Mouse (Mus musculus) embryonic facial prominence, embryonic 10.5 days (tissue): ENCODE data around the gene Pram1. TPM values are rescaled to one million over a fixed set of nuclear protein-coding genes. Genes with fewer than 3 reads are reported as not detected.
"Not testable (repeated sequence)": the region's sequence is repeated elsewhere in the genome, so short reads cannot be mapped to it uniquely, and the experiment has no call there.

ENCODE experiments used
- DNase-seq: peaks from one replicate; pipeline ENCODE4 v3.0.0-alpha.2; 2017; ENCODE audit warnings: low spot score
- H3K27ac ChIP-seq: fragments of 300-500 bp; sonication (generic); replicated peaks from 2 replicates; pipeline ENCODE4 v1.5.1; 2016; ENCODE audit warnings: mild to moderate bottlenecking
- H3K27me3 ChIP-seq: fragments of 300-500 bp; sonication (generic); replicated peaks from 2 replicates; pipeline ENCODE4 v1.6.1; 2016; ENCODE audit warnings: low read depth, mild to moderate bottlenecking; ENCODE audit not compliant: poor library complexity, severe bottlenecking
- H3K36me3 ChIP-seq: fragments of 300-500 bp; sonication (generic); replicated peaks from 2 replicates; pipeline ENCODE4 v1.6.1; 2016; ENCODE audit warnings: mild to moderate bottlenecking, moderate library complexity
- H3K4me1 ChIP-seq: fragments of 300-500 bp; sonication (generic); 2 replicates; pipeline ENCODE4 v1.6.1; 2016
- H3K4me3 ChIP-seq: fragments of 300-500 bp; sonication (generic); 2 replicates; pipeline ENCODE4 v1.5.1; 2016; ENCODE audit warnings: mild to moderate bottlenecking, moderate library complexity
- H3K9me3 ChIP-seq: fragments of 300-500 bp; sonication (generic); 2 replicates; pipeline ENCODE4 v1.6.1; 2016; ENCODE audit warnings: mild to moderate bottlenecking
- WGBS: fragments of 180-500 bp; shearing (Covaris S2); methylation state at CpG from one replicate; pipeline ENCODE4 v1.1.7; 2016; 5-methylcytosine and 5-hydroxymethylcytosine counted together
- polyA plus RNA-seq: library from polyadenylated mRNA; unstranded; fragments of >200 nt; fragmentation: Nextera tagmentation; extraction: Ambion mirVana; gene quantifications from 2 replicates; pipeline ENCODE4 v1.2.1, GENCODE M21; 2016

The Pram1 gene
- 0.55 and 0.65 TPM in 2 replicates for polyA plus RNA-seq

GRCm38 (mm10) chr17:33637516-33638276 lies at the start of gene Pram1:
TSS of gene Pram1 (plus strand) at chr17:33638056.
- Histone ChIP-seq H3K27ac (no peak within 1 kb of the TSS), H3K9me3 (no peaks in the 10 kb centered on the region), H3K4me3 (no peak within 1 kb of the TSS), H3K4me1 (no peaks in the 10 kb centered on the region), H3K27me3 (no peaks in the 10 kb centered on the region), H3K36me3 (peaks cover 83% of the 10 kb centered on the region)
- 84% methylated on average over 4 of the region's 4 CpGs for WGBS
- DNase-seq: no peak

- H3K27ac ChIP-seq: no peak overlapping the region
- H3K27me3 ChIP-seq: no peaks in the 10 kb centered on the region
- H3K4me1 ChIP-seq: no peaks in the 10 kb centered on the region
- no peak overlapping the region for H3K4me3 ChIP-seq
- peaks cover 10% of the 10 kb centered on the region for H3K9me3 ChIP-seq
- no peak for DNase-seq
- H3K36me3 ChIP-seq: no peaks in the 10 kb centered on the region
These were observed 40.6 kb upstream of the Pram1 start for GRCm38 (mm10) chr17:33597271-33597670.

DNA sequence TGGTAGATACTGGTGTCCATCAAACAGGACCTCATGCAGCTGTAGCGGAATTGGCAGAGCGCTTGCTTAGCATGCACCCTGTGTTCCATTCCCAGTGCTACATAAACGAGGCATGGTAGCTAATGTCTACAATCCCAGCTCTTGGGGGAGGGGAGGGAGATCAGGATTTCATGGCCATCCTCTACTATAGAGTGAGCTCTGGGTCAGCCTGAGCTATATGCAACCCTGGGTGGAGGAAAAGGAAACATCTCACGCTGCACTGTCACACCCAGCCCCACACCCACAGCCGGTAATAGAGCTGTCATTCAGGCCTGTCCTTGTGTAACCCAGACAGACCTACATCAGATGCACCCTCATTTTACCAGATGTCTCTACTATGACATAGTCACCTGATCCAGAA lies 39.4 kb upstream of the Pram1 start:
- Histone ChIP-seq H3K4me1 (no peaks in the 10 kb centered on the region), H3K9me3 (peaks cover 10% of the 10 kb centered on the region), H3K27me3 (no peaks in the 10 kb centered on the region), H3K27ac (no peak overlapping the region), H3K4me3 (no peak overlapping the region), H3K36me3 (no peaks in the 10 kb centered on the region)
- no peak for DNase-seq
- 91% methylated on average over 5 of the region's 5 CpGs for WGBS

DNA sequence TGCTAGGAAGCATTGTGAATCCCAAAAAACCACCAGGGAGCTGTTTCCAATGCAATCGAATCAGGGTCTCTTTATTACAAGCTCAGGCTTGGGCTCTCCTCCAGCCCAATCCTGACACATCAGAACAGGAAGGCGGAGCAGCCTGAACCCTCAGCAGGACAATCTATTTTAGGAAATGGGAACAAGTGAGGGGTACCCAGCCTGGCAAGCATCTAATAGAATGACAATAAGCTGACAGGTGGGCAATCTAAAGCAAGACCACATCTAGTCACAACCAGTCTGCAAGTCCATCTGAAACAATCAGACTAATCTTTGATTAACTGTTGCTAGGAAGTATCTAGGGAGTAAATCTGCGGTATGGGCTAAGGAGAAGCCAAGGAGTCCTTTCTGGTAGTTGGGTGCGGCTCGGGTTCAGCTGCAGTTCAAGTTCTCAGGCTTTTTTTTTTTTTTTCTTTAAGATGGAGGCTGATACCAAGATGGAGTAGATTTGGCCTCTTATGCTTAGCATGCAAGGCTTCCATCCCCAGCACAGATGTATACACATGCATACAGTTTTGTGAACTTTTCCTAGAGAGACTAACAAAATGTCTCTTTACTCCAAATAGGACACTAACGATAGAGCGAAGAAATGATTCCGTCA lies 37.9 kb upstream of the Pram1 start:
- WGBS: 88% methylated on average over 8 of the region's 8 CpGs
- H3K4me1 ChIP-seq: no peaks in the 10 kb centered on the region
- no peak overlapping the region for H3K4me3 ChIP-seq
- H3K36me3 ChIP-seq: no peaks in the 10 kb centered on the region
- no peak overlapping the region for H3K27ac ChIP-seq
- H3K9me3 ChIP-seq: peaks cover 10% of the 10 kb centered on the region
- no peak for DNase-seq
- no peaks in the 10 kb centered on the region for H3K27me3 ChIP-seq

GRCm38 (mm10) chr17:33600831-33601230 lies 37.0 kb upstream of the Pram1 start:
- H3K27ac ChIP-seq: no peak overlapping the region
- no peak for DNase-seq
- H3K4me3 ChIP-seq: no peak overlapping the region
- no peaks in the 10 kb centered on the region for H3K4me1 ChIP-seq
- peaks cover 10% of the 10 kb centered on the region for H3K9me3 ChIP-seq
- no peaks in the 10 kb centered on the region for H3K36me3 ChIP-seq
- H3K27me3 ChIP-seq: no peaks in the 10 kb centered on the region
- WGBS: 77% methylated on average over 3 of the region's 3 CpGs

- Histone ChIP-seq H3K9me3 (peaks cover 10% of the 10 kb centered on the region), H3K4me1 (no peaks in the 10 kb centered on the region), H3K36me3 (no peaks in the 10 kb centered on the region), H3K27ac (no peak overlapping the region), H3K4me3 (no peak overlapping the region), H3K27me3 (no peaks in the 10 kb centered on the region)
- WGBS: 83% methylated on average over 12 of the region's 12 CpGs
- no peak for DNase-seq
These were observed 35.9 kb upstream of the Pram1 start for GRCm38 (mm10) chr17:33601947-33602346.

DNA sequence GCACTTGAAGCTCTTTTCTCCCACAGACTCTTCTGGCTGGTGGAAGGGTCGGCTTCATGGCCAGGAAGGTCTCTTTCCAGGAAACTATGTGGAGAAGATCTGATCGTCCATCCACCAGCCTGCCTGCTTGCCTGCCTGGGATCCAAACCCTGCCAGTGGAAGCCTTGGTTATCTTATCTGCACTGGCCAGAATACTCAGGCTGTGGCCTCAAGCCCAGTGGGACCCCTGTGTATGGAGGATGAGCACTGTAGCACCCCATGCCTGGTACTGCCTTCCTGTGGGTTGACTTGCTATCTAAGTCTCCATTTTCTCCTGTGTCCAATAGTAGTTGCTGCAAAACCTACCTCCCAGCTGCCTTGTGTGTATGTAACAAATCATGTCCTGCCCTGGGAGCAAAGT lies 30.6 kb upstream of the Pram1 start:
- Histone ChIP-seq H3K4me1 (no peaks in the 10 kb centered on the region), H3K27me3 (no peaks in the 10 kb centered on the region), H3K4me3 (no peak overlapping the region), H3K36me3 (no peaks in the 10 kb centered on the region), H3K9me3 (no peaks in the 10 kb centered on the region), H3K27ac (no peak overlapping the region)
- WGBS: 81% methylated on average over 2 of the region's 2 CpGs
- no peak for DNase-seq

DNA sequence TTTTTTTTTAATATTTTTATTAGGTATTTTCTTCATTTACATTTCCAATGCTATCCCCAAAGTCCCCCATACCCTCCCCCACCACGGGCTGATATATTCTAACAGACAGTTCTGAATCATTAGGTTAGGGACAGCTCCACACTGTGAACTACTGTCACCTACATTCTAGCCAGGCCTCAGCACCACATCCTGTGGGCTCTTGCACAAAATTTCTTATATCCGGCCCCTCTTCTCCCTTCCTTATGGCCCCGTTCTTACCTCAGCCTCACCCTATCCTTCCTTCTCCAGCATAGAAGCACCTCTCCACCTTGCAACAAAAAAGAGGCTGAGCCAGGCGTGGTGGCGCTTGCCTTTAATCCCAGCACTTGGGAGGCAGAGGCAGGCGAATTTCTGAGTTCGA lies 27.3 kb upstream of the Pram1 start:
- no peak for DNase-seq
- Histone ChIP-seq H3K4me3 (no peak overlapping the region), H3K36me3 (no peaks in the 10 kb centered on the region), H3K4me1 (no peaks in the 10 kb centered on the region), H3K9me3 (no peaks in the 10 kb centered on the region), H3K27ac (no peak overlapping the region), H3K27me3 (no peaks in the 10 kb centered on the region)
- WGBS: 89% methylated on average over 7 of the region's 7 CpGs

DNA sequence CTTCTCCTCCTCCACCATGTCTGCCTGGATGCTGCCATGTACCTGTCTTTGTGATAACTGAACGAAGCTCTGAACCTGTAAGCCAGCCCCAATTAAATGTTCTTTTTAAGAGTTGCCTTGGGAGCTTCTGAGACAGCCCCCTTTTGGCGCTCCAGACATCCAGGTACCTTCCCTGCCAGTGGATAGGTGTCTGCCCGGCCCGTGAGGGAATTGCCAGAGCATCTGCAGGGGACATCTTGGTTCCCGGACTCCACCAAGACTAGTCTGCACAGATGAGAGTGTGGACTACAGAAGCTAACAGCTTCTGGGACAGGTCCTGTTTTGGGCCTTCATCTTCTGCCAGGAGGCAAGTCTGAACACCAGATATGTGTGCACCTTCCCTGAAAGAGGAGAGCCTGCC lies 24.1 kb upstream of the Pram1 start:
- not testable (repeated sequence) for H3K9me3 ChIP-seq, H3K36me3 ChIP-seq, H3K27me3 ChIP-seq, DNase-seq, H3K27ac ChIP-seq, H3K4me1 ChIP-seq, H3K4me3 ChIP-seq
- 88% methylated on average over 5 of the region's 5 CpGs for WGBS

GRCm38 (mm10) chr17:33627281-33627680 lies 10.6 kb upstream of the Pram1 start:
- Histone ChIP-seq H3K9me3 (no peaks in the 10 kb centered on the region), H3K36me3 (peaks cover 21% of the 10 kb centered on the region), H3K4me3 (no peak overlapping the region), H3K4me1 (peaks cover 24% of the 10 kb centered on the region), H3K27ac (no peak overlapping the region), H3K27me3 (no peaks in the 10 kb centered on the region)
- 92% methylated on average over 3 of the region's 3 CpGs for WGBS
- no peak for DNase-seq

DNA sequence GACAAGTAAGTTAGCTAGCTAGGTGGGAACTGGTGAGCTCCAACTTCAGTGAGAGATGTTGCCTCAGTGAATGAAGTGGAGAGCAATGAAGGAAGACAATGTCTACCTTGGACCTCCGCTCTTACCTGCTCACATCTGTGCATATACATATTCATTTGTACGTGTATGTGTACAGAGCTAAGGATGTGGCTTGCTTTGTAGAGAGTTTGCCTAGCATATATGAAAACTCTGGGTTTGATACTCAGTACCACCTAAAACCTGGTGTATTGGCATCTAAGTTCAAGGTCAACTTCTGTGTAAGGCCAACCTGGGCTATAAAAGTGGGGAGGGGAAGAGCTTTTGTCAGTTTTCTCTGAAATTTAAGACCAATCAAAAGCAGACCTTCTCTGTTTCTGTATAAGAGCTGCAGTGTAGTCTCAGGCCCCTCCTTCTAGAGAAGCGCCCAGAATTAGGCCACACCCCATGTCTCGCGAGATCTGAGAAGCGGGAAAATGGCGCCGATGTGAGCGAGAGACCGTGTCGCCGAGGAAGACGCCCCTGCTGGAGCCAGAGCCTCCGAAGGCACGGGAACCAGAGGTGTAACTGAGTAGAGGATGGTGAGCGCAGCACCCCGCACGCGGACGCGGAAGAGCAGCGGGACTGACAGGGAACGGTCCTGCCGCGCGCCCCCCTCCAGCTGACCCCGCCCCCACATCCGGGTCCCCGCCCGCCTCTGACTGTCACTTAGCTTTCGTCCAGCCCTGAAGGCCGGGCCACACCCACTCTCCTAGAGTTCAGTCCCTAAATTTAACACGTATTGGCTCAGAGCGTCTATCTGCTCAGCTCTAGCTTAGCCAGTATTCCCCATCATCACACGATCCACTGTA lies 9.0 kb upstream of the Pram1 start, which contains the start of gene Zfp414:
TSS of gene Zfp414 (plus strand) at position 470 of the 866 bp plus-strand sequence.
- 4% methylated on average over 35 of the region's 35 CpGs for WGBS
- Histone ChIP-seq H3K9me3 (no peaks in the 10 kb centered on the region), H3K4me1 (peaks cover 24% of the 10 kb centered on the region), H3K27ac (peak within 1 kb of the TSS; percentile 99), H3K4me3 (peak within 1 kb of the TSS; percentile 79), H3K27me3 (no peaks in the 10 kb centered on the region), H3K36me3 (peaks cover 34% of the 10 kb centered on the region)
- peak; percentile 92 for DNase-seq

GRCm38 (mm10) chr17:33629487-33630125 lies 8.2 kb upstream of the Pram1 start:
- DNase-seq: no peak
- 76% methylated on average over 12 of the region's 12 CpGs for WGBS

More at GRCm38 (mm10) chr17:33629487-33630125, 8.2 kb upstream of the Pram1 start:
- H3K4me1 ChIP-seq: peaks cover 24% of the 10 kb centered on the region
- H3K4me3 ChIP-seq: peak overlapping the region; percentile 79
- peaks cover 41% of the 10 kb centered on the region for H3K36me3 ChIP-seq
- H3K27ac ChIP-seq: peak overlapping the region; percentile 99
- no peaks in the 10 kb centered on the region for H3K9me3 ChIP-seq
- no peaks in the 10 kb centered on the region for H3K27me3 ChIP-seq
